Mouse (Mus musculus): Measurements from ENCODE around the gene Clec16a.

Gene Clec16a

DNA sequence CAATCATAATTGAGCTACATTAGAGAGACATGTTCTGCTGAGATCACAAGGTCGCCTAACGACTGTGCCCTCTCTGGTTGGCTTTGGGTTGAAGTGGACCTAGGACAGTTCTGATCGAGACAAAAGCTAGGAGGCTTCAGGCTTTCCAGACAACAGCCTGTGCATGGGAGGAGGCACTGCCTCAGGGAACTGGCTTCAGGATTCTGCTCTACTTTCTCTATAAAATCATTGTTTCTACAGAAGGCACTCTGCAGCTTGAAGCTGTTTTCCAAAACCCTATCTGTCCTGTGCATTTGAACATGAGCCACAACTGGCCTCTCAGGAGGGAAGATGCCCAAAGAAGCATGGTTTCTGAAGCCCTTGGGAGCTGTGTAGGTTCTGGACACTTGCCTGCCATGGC is 107.8 kb downstream of the Clec16a start:
- DNase-seq = no peak

DNA sequence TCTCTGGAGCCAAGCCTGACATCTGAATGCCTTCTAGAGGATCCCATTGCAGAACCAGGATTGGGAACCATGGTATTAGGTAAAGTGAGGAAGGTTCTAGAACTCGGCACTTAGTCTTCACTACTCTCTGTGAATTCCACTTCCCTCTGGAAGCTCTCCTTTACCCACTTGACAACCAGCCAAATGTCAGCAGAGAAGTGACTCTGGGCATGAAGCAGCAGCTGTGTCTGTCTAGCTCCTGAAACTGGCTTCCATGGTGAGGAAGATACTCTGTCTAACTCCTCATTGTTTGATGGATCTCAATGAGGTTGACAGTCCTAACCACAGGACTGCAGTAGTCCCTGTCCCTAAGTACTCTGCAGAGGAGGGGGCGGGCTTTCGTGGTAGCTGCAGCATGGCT is 110.1 kb downstream of the Clec16a start:
- no peak for DNase-seq

DNA sequence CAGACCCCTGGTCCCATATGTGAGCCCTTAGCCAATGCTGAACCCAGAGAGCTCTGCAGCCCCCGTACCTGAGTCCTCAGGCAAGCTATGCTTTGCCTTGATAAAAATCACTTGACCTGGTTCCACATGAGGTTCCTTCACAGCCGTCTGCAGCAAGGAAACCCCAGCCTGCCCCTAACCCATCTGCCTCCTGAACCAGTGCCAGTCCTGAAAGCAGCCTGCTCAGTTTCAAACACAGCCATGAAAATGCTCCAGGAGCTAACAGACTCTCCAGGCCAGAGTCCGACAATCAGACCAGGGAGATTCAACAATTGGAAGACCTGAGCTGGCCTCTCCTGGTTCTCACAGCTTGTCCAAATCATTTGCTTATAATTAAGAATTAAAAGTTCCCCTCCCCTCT is 110.8 kb downstream of the Clec16a start:
- no peak for DNase-seq

DNA sequence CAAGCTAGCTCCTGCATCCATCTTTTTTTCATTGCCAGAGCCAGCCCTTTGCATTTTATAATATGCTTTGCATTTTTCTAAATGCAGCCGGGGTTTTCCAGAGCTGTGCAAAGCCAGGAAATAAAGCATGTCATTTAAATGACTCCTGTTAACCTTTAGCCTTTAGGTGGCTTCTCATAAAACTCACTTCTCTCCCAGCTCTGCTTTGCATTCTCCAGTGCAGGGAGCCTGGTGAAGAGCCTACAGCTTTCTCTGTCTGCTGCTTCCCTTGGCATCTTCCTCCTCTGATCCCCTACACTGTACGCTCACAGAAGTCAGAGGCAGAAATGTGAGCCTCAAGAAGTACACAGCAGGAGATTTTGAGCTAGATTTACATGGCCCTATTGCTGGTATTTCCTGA is 111.3 kb downstream of the Clec16a start:
- no peak for DNase-seq

DNA sequence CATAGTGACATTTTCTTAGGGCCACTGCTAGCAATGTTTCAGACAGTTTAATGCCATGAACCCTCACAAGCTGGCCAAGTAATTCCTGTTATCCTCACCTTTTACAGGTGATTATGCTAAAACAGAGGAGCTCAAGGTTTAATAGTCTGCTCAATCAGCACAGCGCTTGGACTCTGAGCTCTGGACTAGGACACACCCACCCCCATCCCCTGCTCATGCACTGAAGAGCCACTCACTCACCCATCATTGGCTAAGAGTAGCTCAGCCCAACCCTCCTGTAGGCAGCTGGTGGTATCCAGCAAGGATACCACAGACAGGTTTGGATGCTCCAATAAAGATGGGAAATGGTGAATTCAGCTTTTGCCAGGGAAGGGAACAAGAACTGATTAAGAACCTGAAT is 111.8 kb downstream of the Clec16a start:
- no peak for DNase-seq

DNA sequence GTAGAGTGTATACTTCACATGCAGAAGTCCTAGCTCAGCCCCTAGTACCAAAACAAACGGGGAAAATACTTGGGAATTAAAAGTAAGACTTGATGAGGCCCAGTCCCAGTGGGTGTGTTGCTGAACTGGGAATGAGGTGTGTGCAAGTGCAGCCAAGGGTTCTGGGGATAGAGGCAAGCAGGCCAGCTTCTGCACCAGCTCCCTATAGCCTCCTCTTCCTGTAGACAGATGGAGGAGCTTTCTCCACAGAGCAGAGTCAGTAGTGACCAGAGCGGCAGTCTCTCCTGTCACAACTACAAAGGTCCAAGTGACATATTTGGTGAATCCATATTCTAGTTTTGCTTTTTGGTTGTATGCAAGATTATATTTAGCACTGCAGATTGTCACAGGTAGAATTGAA is 114.1 kb downstream of the Clec16a start:
- no peak for DNase-seq

- DNase-seq = no peak
These were observed 115.4 kb downstream of the Clec16a start for GRCm38 (mm10) chr16:10660526-10660925.

- no peak for DNase-seq
These were observed 116.2 kb downstream of the Clec16a start for GRCm38 (mm10) chr16:10661385-10661784.

DNA sequence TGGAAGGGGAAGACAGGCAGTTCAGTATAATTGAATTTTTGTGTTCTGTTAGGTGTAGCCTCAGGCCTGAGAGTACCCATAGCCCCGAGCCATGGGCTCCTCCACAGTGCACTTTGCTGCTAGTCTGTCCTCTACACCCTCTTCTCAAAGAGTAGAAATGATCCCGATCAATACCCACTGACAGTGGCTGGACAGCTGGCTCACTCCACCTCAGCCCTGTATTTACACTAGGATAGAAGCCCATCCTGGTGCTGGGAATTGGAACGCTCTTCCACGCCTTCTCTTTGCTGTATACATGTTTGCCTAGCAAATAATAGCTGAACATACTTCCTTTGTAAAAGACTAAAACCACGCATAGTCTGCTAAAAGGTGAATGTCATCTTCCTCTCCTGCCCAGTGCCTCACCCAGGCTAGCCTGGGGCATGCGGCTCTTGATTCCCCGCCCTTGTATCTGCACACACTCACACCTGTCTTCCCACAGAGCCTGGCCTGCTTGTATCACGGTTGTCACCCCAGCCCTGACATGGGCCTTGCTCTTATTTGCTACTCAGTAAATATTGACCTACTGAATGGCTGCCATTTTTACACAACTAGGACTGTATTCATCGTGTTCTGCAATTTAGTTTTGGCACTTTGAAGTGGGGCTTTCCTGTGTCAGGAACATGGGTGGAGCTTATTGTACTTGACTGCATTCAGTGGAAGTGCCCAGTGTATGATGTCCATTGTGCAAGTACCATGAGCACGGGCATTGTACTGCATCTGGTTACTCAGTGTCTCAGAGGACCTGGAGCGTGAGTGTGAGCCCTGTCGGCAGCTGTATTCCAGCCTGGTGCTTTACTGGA is 119.0 kb downstream of the Clec16a start:
- no peak for DNase-seq

DNA sequence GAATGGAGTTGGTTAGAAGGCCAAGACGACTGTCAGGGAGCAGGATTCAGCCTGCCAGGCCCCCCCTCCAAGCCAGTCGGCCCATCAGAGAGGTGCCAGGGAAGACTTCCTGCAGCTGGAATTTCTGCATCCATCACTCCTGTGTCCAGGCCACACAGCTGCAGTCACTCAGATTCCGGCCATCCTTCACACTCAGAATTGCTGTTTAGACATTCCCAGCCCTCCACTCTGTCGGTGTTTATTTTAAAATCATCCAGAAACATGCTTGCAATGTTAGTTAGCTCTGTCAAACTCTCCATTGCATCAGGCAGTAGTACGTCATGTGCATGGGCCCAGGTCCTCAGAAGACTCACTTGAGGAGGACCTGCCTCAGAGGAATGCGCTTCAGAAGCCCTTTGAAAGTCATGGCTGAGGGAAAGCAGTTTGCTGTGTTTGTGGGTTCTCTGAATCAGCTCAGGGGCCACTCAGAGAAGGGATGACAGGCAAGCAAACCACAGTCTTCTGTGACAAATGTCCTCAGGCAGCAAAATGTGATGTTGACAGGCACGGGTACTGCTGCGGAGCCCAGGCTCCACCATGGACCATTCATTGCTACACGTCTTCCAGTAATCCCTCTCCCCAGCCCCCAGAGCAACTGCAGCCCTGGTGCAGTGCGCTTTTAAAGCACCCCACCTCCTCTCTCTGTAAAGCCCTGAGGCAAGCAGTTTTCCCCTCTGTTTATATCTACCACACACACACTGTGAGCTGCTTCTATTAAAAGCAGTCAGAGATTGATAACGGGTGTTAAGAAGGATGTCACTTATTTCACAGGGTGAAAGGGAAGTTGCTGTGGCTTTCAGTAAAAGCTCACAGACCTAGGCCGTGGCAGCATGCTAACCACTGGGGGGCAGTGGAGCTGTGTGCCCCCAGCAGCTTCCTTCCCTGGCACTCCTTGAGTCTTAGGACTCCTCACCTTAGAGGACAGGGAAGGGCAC is 120.1 kb downstream of the Clec16a start:
- DNase-seq = peak; percentile 87 to 91

- peak; percentile 71 to 85 for DNase-seq
These were observed 121.6 kb downstream of the Clec16a start for GRCm38 (mm10) chr16:10666766-10667165.

GRCm38 (mm10) chr16:10668453-10668852 is 123.3 kb downstream of the Clec16a start:
- peak; percentile 81 to 91 for DNase-seq

- DNase-seq = peak in 1 of 2 experiments; percentile 47
These were observed 124.0 kb downstream of the Clec16a start for GRCm38 (mm10) chr16:10668991-10669703.

- no peak for DNase-seq
These were observed 124.8 kb downstream of the Clec16a start for GRCm38 (mm10) chr16:10669936-10670335.

DNA sequence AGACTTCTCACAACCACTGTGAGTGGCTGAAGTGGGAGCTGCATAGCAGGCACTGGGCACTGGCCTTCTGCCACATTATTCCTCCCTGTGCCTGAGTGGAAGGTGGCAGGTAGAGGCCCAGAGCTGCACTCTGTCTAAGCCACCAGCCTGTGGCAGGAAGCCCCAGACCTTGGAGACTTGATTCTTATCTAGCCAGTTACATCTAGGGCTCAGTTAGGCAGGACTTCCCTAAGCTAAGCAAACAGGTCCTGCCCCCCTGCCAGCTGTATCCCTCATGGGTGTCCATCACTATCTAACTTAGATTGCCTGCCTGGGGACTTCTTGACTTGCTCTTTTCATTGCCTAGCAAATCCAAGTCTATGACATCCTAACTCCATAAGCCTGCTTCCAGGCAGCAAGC is 127.4 kb downstream of the Clec16a start:
- peak in 1 of 2 experiments; percentile 64 for DNase-seq

DNA sequence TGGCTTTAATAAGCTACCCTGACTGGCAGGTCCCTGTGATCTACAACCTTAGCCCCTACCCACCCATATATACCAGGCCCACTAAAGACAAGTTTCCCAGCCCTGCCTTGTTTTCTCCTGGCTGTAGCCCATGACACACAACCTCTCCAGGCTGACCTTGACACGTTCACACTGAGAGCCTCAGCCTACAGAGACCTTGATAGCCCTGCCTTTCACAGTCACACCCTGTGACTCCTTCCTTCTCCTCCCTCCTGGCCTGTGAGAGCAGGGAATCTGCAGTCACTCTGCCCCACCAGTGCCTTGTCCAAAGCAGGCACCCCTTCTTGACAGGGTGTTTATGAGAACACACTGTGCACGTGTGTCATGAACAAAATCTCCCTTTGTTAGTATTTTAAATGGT is 128.9 kb downstream of the Clec16a start:
- no peak for DNase-seq

- DNase-seq = peak in 1 of 2 experiments; percentile 53
These were observed 129.8 kb downstream of the Clec16a start for GRCm38 (mm10) chr16:10674957-10675356.

DNA sequence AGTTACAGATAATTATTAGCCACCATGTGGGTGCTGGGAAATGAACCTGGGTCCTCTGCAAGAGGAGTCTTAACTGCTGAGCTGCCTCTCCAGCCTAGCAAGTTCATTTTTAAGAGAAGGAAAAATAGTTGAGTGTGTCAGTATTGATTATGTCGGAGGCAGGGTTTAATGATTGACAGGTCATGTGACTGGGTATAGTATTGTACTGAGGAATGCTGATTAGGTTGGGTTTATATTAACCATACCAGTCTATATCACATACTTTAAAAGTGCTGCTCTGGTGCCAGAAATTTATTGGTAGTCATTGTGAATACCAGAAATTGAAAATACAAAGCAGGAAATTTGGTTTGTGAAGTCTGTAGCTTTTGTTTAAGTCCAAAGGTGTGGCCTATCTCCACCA is 130.5 kb downstream of the Clec16a start:
- no peak for DNase-seq

DNA sequence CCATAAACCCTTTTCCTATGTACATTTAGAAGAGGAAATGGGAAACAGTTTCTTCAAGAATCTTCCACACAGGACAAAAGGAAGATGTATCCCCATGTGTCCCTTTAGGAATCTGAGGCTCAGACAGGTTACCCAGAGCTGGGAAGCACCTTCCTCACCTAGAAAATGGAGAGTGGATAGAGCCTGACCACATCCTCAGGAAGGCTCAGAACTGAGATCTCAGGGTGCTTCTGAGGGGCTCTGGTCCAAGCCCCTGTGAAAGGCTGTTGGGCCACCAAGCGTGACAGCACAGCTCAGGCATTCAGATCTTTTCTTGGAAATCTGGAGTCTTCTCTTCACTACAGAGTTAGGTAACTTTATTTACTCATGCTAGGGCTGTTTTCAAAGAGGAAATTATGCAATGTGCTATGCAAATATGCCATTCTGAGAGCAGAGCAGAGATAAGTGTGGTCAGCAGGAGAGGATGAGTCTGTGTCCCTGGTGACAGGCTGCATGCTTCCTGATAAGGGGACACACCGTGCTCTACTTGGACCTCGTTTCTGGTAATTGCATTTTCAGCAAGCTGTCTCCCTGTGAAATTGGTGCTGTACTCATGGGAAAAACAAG is 131.4 kb downstream of the Clec16a start:
- DNase-seq = no peak

DNA sequence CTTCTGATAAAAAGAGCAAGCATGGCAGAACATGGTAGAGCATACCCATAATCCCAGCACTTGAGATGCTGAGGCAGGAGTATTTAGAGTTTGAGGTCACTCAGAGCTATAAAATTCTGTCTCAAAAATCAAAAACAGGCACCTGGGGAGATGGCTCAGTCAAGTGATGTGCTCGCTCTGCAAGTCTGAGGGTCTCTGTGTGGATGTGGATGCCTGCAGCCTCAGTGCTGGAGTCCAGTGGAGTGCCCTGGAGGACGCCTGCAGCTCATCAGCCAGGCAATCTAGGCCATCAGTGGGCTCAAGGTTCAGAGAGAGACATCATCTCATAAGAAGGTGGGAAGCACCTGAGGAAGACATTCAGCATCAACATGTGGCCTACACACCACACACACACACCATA is 137.4 kb downstream of the Clec16a start:
- peak; percentile 33 to 47 for DNase-seq

- DNase-seq = peak; percentile 63 to 75
These were observed 138.3 kb downstream of the Clec16a start for GRCm38 (mm10) chr16:10683193-10684000.

Data from thymus, postnatal 36 days (tissue).